ENCODE assay signal across 1 mouse cellular context in genomic region chr3:84041739-84042138, GRCm38 (mm10).
TF ChIP-seq lines count a peak whose summit lies in the region.

No protein-coding gene starts in this region.

TF ChIP-seq in MEL, 35 proteins besides CTCF, POLR2A, EP300 and RAD21 (continued from another document):
- TF ChIP-seq NELFE (IDR thresholded peaks at IDR 0.05; ENCODE audit: low read depth, low read length) (peak; percentile 14; the same call in 1 of the 2 replicates), MEF2A (IDR thresholded peaks at IDR 0.05; ENCODE audit: extremely low read depth, insufficient replicate concordance, low read depth, low read length, poor library complexity, severe bottlenecking) (no peak), MAZ (IDR thresholded peaks at IDR 0.05; ENCODE audit: low read depth, low read length) (no peak), MAX (IDR thresholded peaks at IDR 0.05; ENCODE audit: low read length) (no peak), TBP (IDR thresholded peaks at IDR 0.05; ENCODE audit: low read depth, low read length) (0 out of 2 replicates have a peak, but pooled peaks have one; percentile 36), JUND (IDR thresholded peaks at IDR 0.05; ENCODE audit: low read depth, low read length) (no peak), MAFK (IDR thresholded peaks at IDR 0.05; ENCODE audit: borderline replicate concordance, low read depth, low read length) (no peak), TCF12 (IDR thresholded peaks at IDR 0.05; ENCODE audit: low read depth, low read length) (peak; percentile 78), MYC (IDR thresholded peaks at IDR 0.05; ENCODE audit: low read depth, low read length) (no peak; the same call in 1 of the 2 replicates), NRF1 (IDR thresholded peaks at IDR 0.05; ENCODE audit: insufficient read depth, low read depth, low read length, poor library complexity, severe bottlenecking) (no peak), E2F4 (IDR thresholded peaks at IDR 0.05; ENCODE audit: borderline replicate concordance, low read depth, low read length) (no peak), ELF1 (IDR thresholded peaks at IDR 0.05; ENCODE audit: low read depth, low read length) (peak; percentile 86), SIN3A (IDR thresholded peaks at IDR 0.05; ENCODE audit: low read length) (peak; percentile 40), TAL1 (IDR thresholded peaks at IDR 0.05; ENCODE audit: low read length) (peak; percentile 87), KAT2A (conservative IDR thresholded peaks at IDR 0.05; ENCODE audit: low read depth, low read length) (no peak), USF1 (IDR thresholded peaks at IDR 0.05; ENCODE audit: low read depth, low read length) (no peak), ZMIZ1 (IDR thresholded peaks at IDR 0.05; ENCODE audit: low read depth, low read length) (no peak), MYB (IDR thresholded peaks at IDR 0.05; ENCODE audit: low read depth, low read length) (peak; percentile 60), USF2 (IDR thresholded peaks at IDR 0.05; ENCODE audit: borderline replicate concordance in 1 of 2, insufficient read depth in 1 of 2, low read depth in 1 of 2, low read length in 2 of 2) (no peak)
